Mouse (Mus musculus) layer of hippocampus, postnatal 36 days (tissue): ENCODE measurements at regions not wholly inside any gene's neighbourhood (a gene's known extent, or its start where the extent isn't known, plus 50 kb on each side); places are given as distances from the start of the nearest gene placed in this dataset.
A peak's percentile ranks its signal among the peaks of the same experiment; 100 is the strongest.

Experiments used
- DNase-seq, 2 experiments: peaks; one replicate each; pipeline ENCODE4 v3.0.0; 2022

GRCm38 (mm10) chr3:8751356-8751755, 858.5 kb downstream of the Zfp704 start:
- DNase-seq: no peak

GRCm38 (mm10) chr3:8750858-8751257, 859.0 kb downstream of the Zfp704 start:
- DNase-seq: no peak

DNA sequence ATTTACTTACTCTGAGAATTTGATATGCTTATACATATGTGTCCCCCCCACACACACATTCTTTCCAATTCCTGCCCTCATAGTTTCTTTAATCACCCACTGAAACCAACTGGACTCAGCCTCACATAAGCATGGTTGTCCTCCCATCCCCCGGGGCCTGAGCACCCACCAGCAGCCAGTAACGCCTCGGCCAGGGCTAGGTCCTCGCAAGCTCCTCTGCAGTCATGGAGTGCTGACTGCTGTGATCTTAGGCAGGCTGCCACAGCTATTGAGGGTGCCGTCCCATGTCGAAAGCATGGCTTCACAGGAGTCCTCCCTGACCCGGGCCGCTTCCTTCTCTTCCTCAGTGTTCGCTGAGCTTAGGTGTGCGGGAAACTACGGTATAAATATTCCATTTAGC, 859.7 kb downstream of the Zfp704 start:
- DNase-seq: no peak

DNA sequence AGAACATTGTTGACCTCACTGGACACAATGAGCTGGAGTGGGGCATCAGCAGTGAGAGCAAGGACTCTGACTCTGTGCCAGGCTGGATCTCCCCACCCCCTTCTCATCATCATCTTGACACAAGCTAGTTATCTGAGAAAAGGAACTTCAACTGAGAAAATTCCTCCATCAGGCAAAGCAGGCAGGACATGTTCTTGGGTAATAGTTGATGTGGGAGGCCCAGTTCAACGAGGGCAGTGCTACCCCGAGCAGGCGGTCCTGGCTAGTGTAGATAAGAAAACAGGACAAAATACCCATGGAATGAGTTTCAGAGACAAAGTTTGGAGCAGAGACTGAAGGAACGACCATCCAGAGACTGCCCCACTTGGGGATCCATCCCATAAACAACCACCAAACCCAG, 862.7 kb downstream of the Zfp704 start:
- no peak for DNase-seq

- no peak for DNase-seq
Measured at GRCm38 (mm10) chr3:8746677-8747076, 863.2 kb downstream of the Zfp704 start.

DNA sequence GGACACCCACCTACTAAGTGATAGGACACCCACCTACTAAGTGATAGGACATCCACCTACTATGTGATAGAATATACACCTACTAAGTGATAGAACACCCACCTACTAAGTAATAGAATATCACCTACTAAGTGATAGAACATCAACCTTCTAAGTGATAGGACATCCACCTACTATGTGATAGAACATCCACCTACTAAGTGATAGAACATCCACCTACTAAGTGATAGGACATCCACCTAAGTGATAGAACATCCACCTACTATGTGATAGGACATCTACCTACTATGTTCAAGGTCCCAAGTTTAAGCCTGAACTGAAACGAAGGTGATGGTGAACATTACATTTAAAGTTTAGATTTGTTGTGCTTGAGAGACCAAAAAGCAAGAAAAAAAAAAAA, 863.8 kb downstream of the Zfp704 start:
- no peak for DNase-seq

GRCm38 (mm10) chr3:8744857-8745256, 865.0 kb downstream of the Zfp704 start:
- DNase-seq: no peak

GRCm38 (mm10) chr3:8743650-8744049, 866.2 kb downstream of the Zfp704 start:
- DNase-seq: no peak

GRCm38 (mm10) chr3:8741266-8742023, 868.4 kb downstream of the Zfp704 start:
- no peak for DNase-seq

DNA sequence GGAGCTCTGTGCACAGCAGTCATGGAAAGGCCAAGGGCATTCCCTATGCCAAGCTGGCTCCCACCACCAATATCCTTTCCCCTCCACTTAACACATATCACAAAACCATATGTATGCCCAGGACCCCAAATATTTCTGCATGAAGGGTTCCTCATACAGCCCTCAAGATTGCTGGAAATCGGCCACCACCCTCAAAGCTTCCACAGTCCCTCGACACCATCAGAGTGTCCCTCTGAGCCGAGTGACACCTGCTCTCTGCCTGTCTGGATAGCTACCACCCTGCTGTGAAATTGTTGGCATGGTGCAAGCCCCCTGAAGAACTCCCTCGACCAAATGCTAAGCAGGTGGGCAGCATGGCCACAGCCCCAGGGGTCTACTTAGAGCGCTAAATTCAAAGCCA, 869.2 kb downstream of the Zfp704 start:
- DNase-seq: no peak

- no peak for DNase-seq
Measured at GRCm38 (mm10) chr3:8739299-8739698, 870.6 kb downstream of the Zfp704 start.

GRCm38 (mm10) chr3:8736239-8736953, 873.5 kb downstream of the Zfp704 start:
- DNase-seq: no peak

GRCm38 (mm10) chr3:8734096-8734495, 875.8 kb downstream of the Zfp704 start:
- no peak for DNase-seq

GRCm38 (mm10) chr3:8731398-8731797, 878.5 kb downstream of the Zfp704 start:
- DNase-seq: no peak

DNA sequence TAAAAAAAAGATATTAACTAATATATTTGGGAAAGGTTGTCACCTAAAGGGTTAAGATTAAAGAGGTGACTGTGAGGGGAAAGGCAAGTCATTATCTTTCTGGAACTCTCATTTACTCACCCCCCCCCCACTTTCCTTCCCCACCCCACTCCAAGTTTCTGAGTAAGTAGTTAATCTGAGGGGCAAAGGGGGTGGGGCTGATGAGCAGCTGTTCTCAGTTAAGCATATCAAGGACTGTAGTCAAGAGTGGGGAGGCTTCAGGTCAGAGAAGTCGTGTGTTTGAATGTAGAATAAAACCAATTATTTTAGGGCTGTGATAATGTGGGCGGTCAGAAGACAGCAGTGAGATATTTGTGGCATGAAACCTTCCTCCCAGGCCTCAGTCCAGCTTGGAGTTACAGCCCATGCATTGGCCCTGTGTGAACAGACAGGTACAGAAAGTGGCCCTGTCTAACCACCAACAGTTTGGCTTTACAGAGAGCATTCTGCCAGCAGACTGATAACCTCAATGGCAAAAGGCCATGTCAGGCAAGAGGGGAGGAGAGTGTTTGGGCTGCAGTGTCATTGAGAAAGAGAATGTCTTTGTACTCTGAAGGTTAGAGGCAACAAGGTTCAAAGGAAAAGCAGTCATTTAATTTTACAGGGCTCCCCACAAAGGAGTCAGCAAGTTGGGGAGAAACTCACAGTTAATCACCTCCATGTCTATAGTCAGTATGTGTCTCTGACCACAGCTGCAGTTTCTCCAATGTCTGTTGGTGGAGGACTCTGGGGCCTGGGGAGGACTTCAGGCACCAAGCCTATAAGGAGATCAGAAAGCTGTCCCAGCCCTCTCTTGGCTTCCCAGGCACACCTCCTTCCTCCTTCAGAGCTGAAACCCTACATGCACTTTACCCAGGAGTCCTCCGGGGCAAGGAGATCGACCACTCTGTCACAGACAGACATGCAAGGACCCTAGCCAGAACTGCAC, 888.0 kb downstream of the Zfp704 start:
- no peak for DNase-seq

GRCm38 (mm10) chr3:8720586-8721100, 889.2 kb downstream of the Zfp704 start:
- no peak for DNase-seq

- no peak for DNase-seq
Measured at GRCm38 (mm10) chr3:8718206-8718605, 891.7 kb downstream of the Zfp704 start.

- peak in 1 of 2 experiments; percentile 21 for DNase-seq
Measured at GRCm38 (mm10) chr3:8717334-8717812, 892.5 kb downstream of the Zfp704 start.
